Mouse (Mus musculus): ENCODE measurements around the gene Tmem41b.

GRCm38 (mm10) chr7:109960613-109961154 is 26.0 kb downstream of the Tmem41b start:
- TF ChIP-seq CTCF (IDR thresholded peaks at IDR 0.05; ENCODE audit: insufficient read depth, low read depth, low read length) (no peak), POLR2A (IDR thresholded peaks at IDR 0.05; ENCODE audit: insufficient read depth, low read depth, low read length) (no peak)
